Mouse (Mus musculus): ENCODE measurements around the gene Rras.
A peak's percentile ranks its signal among the peaks of the same experiment; 100 is the strongest.

Rras gene

GRCm38 (mm10) chr7:45027761-45028160 is 10.0 kb downstream of the Rras start:
- no peak for DNase-seq

- no peak for DNase-seq
These were observed 10.6 kb downstream of the Rras start for GRCm38 (mm10) chr7:45028351-45028750.

- DNase-seq: no peak
These were observed 12.2 kb downstream of the Rras start for GRCm38 (mm10) chr7:45029995-45030394.

GRCm38 (mm10) chr7:45030857-45031256 is 13.1 kb downstream of the Rras start:
- DNase-seq: no peak

- DNase-seq: no peak
These were observed 16.1 kb downstream of the Rras start for GRCm38 (mm10) chr7:45033722-45034359.

- no peak for DNase-seq
These were observed 17.9 kb downstream of the Rras start for GRCm38 (mm10) chr7:45035631-45036030.

- no peak for DNase-seq
These were observed 18.9 kb downstream of the Rras start for GRCm38 (mm10) chr7:45036702-45037101.

- DNase-seq: peak; percentile 60 to 70
These were observed 20.1 kb downstream of the Rras start for GRCm38 (mm10) chr7:45037720-45038361.

- DNase-seq: no peak
These were observed 20.6 kb downstream of the Rras start for GRCm38 (mm10) chr7:45038411-45038810.

- DNase-seq: no peak
These were observed 23.1 kb downstream of the Rras start for GRCm38 (mm10) chr7:45040851-45041250.

- no peak for DNase-seq
These were observed 25.5 kb downstream of the Rras start for GRCm38 (mm10) chr7:45043307-45043706.

- DNase-seq: peak in 1 of 2 experiments; percentile 42
These were observed 28.0 kb downstream of the Rras start for GRCm38 (mm10) chr7:45045741-45046140.

GRCm38 (mm10) chr7:45046853-45047350 is 29.1 kb downstream of the Rras start:
- no peak for DNase-seq

- no peak for DNase-seq
These were observed 29.7 kb downstream of the Rras start for GRCm38 (mm10) chr7:45047491-45047890.

GRCm38 (mm10) chr7:45048001-45048890 is 30.5 kb downstream of the Rras start:
- peak in 1 of 2 experiments; percentile 56 for DNase-seq

GRCm38 (mm10) chr7:45048923-45049657 is 31.3 kb downstream of the Rras start:
- peak in 1 of 2 experiments; percentile 43 for DNase-seq

GRCm38 (mm10) chr7:45050945-45051600 is 33.3 kb downstream of the Rras start:
- DNase-seq: peak; percentile 67 to 84

- no peak for DNase-seq
These were observed 33.8 kb downstream of the Rras start for GRCm38 (mm10) chr7:45051601-45051974.

GRCm38 (mm10) chr7:45052181-45052861 is 34.6 kb downstream of the Rras start:
- DNase-seq: peak; percentile 64 to 67

GRCm38 (mm10) chr7:45052862-45053116 is 35.0 kb downstream of the Rras start, which contains the start of gene Prr12:
Prr12 (minus strand) TSS chr7:45052881.
- no peak for DNase-seq

- DNase-seq: peak; percentile 82 to 83
These were observed 35.6 kb downstream of the Rras start for GRCm38 (mm10) chr7:45053117-45053930.

All from cerebellum, postnatal 25 days (tissue).